Mouse (Mus musculus): ENCODE data around the gene Pip4k2a. TPM values are rescaled to one million over a fixed set of nuclear protein-coding genes. Genes with fewer than 3 reads are reported as not detected.

The Pip4k2a gene
- polyA plus RNA-seq, 1 experiment from 2014 or later, result 8.3 TPM

DNA sequence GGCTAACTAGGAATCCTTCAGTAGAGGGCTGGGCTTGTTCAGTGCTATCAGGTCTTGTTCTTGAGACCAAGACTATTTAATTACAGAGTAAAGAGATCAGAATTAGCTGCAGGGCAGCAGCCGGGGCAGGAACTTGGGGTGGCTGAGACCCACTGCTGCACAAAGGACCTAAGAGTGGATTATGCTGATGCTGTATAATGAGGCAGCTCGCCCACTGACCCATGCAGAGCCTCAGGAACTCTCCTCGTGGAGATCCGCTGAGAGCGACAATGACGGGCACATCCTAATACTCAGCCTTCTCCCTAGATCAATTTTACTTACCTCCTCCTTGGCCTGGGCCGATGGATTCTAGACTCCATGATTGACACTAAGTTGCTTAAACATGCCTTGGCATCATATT lies 64.5 kb downstream of the Pip4k2a start:
- Histone ChIP-seq H3K27ac (no peak overlapping the region), H3K36me3 (ENCODE audit: poor library complexity, severe bottlenecking) (no peaks in the 10 kb centered on the region), H3K27me3 (no peaks in the 10 kb centered on the region), H3K9me3 (replicated peaks) (no peaks in the 10 kb centered on the region), H3K4me2 (0 out of 2 replicates have a peak overlapping the region, but pooled peaks have one; percentile 1), H3K4me1 (peaks cover 17% of the 10 kb centered on the region), H3K4me3 (no peak overlapping the region), H3K9ac (no peak overlapping the region)
- 12% methylated on average over 7 of the region's 7 CpGs for WGBS
- peak; percentile 56 for ATAC-seq

DNA sequence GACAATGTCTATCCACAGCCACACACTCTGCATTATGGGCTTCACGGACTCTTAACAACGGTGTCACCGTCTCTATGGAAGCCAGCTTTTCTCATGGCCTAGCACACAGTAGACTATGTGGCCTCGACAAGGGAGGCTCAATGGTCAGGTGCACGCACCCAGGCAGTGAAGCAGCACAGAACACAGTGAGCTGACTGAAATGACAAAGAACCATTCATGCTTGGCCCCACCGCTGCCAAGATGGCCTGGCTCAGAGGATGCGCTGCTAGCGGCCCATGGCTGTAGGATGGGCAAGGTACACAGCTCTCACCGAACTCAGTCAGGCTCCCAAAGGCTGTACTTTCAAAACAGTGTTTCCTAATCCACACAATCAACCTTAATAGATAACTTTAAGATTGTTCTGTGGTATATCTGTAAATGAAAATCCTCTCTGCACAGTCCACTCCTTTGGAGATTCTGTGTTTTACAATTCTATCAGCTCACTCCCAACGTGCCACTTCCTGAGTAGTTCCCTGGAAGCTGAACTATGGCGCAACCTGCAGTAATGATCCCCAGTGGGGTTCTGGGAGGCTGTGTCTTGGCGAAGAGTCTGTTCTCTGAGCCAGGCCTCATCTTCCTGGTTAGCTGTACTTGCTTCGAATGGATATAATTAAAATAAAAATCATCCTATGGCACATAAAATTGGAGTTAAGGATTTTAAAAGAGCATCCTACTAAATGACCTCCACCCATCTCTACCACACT lies 67.4 kb downstream of the Pip4k2a start:
- Histone ChIP-seq H3K27ac (no peak overlapping the region), H3K4me1 (peaks cover 11% of the 10 kb centered on the region), H3K9ac (no peak overlapping the region), H3K36me3 (ENCODE audit: poor library complexity, severe bottlenecking) (no peaks in the 10 kb centered on the region), H3K27me3 (no peaks in the 10 kb centered on the region), H3K9me3 (replicated peaks) (no peaks in the 10 kb centered on the region), H3K4me3 (no peak overlapping the region), H3K4me2 (no peak overlapping the region)
- WGBS, result 85% methylated on average over 13 of the region's 13 CpGs
- no peak for ATAC-seq

DNA sequence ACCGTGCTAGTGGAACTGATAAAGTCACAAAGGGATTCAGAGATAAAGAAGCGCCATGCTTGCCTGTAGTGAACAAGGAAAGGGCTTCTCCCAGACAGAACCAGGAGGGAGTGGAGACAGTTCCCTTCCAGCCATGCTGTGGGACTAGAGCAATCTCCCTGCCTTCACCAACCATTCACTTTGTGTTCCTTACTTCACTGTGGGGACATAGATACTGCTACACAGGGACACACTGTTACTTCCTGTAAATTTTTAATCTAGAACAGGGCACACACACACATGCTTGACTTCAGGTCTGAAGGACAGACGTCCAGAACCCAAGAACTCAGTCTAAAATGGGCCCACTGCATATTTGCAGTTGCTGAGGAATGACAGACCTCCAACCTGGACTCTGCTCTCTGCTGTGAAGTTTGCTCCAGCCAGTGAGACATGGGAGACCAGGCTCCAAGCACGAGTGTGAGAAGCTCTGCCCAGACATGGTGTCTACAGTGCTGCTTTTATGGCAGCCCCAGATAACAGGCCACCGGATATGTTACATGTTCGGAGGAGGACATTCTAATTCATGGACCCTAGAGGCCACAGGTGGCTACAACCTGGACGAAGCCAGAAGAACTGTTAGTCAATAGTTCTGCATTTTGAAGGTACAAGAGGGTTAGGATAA lies 69.2 kb downstream of the Pip4k2a start:
- WGBS, result 86% methylated on average over 7 of the region's 7 CpGs
- H3K4me2 ChIP-seq, result no peak overlapping the region
- no peak overlapping the region for H3K9ac ChIP-seq
- peaks cover 14% of the 10 kb centered on the region for H3K4me1 ChIP-seq
- H3K4me3 ChIP-seq, result no peak overlapping the region
- no peaks in the 10 kb centered on the region for H3K9me3 ChIP-seq (replicated peaks)
- no peak for ATAC-seq
- H3K27me3 ChIP-seq, result no peaks in the 10 kb centered on the region
- H3K27ac ChIP-seq, result no peak overlapping the region
- H3K36me3 ChIP-seq (ENCODE audit: poor library complexity, severe bottlenecking), result no peaks in the 10 kb centered on the region

DNA sequence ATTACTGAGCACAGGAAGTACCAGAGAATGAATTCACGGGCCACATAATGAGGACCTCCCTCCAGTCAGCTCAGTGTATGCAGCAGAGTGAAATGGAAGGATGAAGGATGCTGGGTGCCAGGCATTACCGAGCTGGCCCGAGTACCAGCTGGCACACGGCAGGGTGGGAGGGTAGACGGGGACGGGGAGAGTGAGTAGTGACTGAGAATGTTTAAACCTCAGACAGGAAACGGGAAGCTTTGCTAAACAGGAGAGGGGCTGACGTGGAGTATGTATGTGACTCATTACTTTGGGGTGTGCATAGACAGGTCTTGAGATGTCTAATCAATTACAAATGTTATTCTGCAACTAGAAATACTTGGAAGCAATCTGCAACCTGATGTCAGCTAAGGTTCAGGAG lies 69.7 kb downstream of the Pip4k2a start:
- H3K9ac ChIP-seq, result no peak overlapping the region
- H3K4me3 ChIP-seq, result no peak overlapping the region
- ATAC-seq, result no peak
- H3K4me2 ChIP-seq, result no peak overlapping the region
- H3K36me3 ChIP-seq (ENCODE audit: poor library complexity, severe bottlenecking), result no peaks in the 10 kb centered on the region
- peaks cover 8% of the 10 kb centered on the region; the same call in 1 of the 2 replicates for H3K4me1 ChIP-seq
- 82% methylated on average over 8 of the region's 8 CpGs for WGBS
- no peaks in the 10 kb centered on the region for H3K27me3 ChIP-seq
- no peaks in the 10 kb centered on the region for H3K9me3 ChIP-seq (replicated peaks)
- no peak overlapping the region for H3K27ac ChIP-seq

DNA sequence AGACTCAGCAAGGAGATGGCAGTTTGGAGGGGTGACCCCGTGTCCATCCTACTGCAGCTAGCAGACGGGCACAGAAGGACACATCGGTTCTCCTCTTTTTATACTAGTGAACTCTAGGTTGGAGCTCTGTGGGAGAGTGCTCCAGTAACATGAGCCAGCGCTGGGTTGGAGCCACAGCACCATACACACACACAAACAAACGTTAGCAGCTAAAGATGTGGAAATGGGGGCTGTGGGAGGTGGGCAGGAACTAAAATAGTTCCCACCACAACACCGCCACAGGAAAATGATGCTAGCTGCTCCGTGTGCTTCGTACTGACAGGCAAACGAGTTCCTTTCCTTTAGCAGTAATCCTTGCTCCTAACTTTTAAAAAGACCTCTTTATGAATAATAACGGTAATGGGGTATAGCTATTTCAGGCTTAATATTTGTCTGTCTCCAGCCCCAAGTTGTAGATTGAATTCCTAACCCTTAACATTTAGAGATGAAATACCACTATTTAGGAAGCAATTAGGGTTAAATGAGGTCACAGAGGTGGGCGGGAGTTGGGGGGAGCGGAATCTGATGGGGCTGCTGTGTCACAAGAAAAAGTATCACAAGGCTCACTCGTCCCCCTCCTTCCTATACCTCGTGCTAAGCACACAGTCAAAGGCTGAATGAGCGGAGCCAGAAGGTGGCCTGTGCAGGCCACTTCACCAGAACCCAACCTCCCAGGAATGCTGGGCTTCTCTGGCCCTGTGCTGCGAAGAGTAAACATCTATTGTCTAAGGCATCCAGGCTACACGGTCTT lies 73.9 kb downstream of the Pip4k2a start:
- no peak for ATAC-seq
- no peak overlapping the region for H3K4me3 ChIP-seq
- H3K9ac ChIP-seq, result no peak overlapping the region
- no peak overlapping the region for H3K4me2 ChIP-seq
- H3K27ac ChIP-seq, result no peak overlapping the region
- 45% methylated on average over 17 of the region's 17 CpGs for WGBS
- H3K36me3 ChIP-seq (ENCODE audit: poor library complexity, severe bottlenecking), result no peaks in the 10 kb centered on the region
- H3K9me3 ChIP-seq (replicated peaks), result no peaks in the 10 kb centered on the region
- peaks cover 7% of the 10 kb centered on the region; the same call in 1 of the 2 replicates for H3K4me1 ChIP-seq
- no peaks in the 10 kb centered on the region for H3K27me3 ChIP-seq

DNA sequence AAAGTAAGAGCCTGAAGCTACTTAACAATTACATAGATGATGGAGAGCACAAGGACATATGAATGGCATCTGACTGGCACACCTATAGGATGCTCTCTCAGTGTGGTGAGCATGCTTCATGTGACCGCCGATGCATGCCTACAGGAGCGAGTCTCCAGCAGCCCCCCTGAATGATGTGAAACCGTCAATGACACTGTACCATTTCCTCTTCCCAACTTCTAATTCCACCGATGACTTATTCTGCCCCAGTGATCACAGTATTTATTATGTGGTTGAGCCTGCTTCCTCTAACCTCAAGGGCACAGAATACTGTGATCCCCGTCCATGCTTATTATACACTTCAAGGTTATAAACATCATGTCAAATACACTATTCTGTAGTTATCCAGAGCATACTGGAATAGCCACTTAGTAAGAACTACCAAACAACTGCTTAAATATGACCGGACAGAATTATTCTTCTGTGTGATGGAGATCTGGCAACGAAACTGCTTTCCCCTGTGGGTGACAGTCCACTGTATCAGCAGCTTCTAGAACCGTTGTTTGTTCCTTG lies 74.8 kb downstream of the Pip4k2a start:
- Histone ChIP-seq H3K9ac (no peak overlapping the region), H3K27me3 (no peaks in the 10 kb centered on the region), H3K4me3 (no peak overlapping the region), H3K27ac (no peak overlapping the region), H3K4me1 (peaks cover 7% of the 10 kb centered on the region; the same call in 1 of the 2 replicates), H3K9me3 (replicated peaks) (no peaks in the 10 kb centered on the region), H3K36me3 (ENCODE audit: poor library complexity, severe bottlenecking) (no peaks in the 10 kb centered on the region), H3K4me2 (no peak overlapping the region)
- no peak for ATAC-seq
- 84% methylated on average over 9 of the region's 9 CpGs for WGBS

DNA sequence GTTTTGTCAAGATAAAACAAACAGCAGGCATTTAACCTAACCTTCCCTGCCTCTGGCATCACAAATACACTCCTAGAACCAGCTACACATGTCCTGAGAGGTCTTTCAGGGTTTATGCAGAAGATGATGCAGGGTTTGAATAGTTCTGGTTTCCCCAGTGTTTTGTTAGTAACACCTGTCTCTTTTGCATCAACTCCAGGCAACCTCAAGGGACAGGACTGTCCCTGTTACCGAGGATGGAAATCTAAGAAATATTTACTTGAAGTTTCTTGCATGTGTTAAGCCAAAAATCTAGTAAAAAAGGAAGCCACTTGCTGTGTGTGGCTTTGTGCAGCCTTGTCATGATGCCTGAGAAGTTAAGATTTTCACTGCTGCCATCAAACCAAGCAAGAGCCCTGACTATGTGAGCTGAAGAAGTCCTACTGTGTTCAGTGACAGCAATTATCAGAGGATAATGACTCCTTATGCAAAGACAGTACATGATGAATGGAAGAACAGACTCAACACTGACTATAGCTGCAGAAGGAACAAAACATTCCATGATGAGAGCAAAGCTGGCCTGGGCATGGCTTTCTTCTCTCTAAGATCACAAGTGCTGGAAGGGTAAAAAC lies 76.3 kb downstream of the Pip4k2a start:
- no peak for ATAC-seq
- peaks cover 7% of the 10 kb centered on the region; the same call in 1 of the 2 replicates for H3K4me1 ChIP-seq
- no peak overlapping the region for H3K4me3 ChIP-seq
- H3K27me3 ChIP-seq, result no peaks in the 10 kb centered on the region
- H3K9ac ChIP-seq, result no peak overlapping the region
- no peaks in the 10 kb centered on the region for H3K9me3 ChIP-seq (replicated peaks)
- H3K4me2 ChIP-seq, result no peak overlapping the region
- WGBS, result 65% methylated on average over 1 of the region's 1 CpGs
- H3K36me3 ChIP-seq (ENCODE audit: poor library complexity, severe bottlenecking), result no peaks in the 10 kb centered on the region
- no peak overlapping the region for H3K27ac ChIP-seq

DNA sequence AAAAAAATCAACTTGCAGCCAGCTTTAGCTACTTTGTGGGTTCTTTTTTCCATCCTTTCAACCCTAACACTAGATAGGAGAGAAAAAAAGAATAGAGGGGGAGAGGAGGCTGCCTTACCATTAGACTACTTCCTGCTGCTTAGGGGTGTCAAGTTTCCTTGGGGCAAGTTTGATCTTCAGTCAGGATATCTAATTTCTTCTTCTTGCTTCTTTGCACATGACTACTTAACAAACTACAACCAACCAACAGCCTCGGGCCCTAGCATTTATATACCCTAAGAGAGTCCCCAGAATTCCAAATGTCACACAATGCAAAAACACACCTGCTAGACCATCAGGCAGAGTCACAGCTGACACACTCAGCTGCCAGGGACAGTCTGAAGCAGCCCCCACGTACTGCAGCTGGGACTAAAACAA lies 77.5 kb downstream of the Pip4k2a start:
- Histone ChIP-seq H3K4me2 (no peak overlapping the region), H3K4me1 (peaks cover 5% of the 10 kb centered on the region; the same call in 1 of the 2 replicates), H3K9me3 (replicated peaks) (no peaks in the 10 kb centered on the region), H3K4me3 (no peak overlapping the region), H3K36me3 (ENCODE audit: poor library complexity, severe bottlenecking) (no peaks in the 10 kb centered on the region), H3K27me3 (no peaks in the 10 kb centered on the region), H3K27ac (no peak overlapping the region), H3K9ac (no peak overlapping the region)
- WGBS, result 30% methylated on average over 2 of the region's 2 CpGs
- ATAC-seq, result no peak

DNA sequence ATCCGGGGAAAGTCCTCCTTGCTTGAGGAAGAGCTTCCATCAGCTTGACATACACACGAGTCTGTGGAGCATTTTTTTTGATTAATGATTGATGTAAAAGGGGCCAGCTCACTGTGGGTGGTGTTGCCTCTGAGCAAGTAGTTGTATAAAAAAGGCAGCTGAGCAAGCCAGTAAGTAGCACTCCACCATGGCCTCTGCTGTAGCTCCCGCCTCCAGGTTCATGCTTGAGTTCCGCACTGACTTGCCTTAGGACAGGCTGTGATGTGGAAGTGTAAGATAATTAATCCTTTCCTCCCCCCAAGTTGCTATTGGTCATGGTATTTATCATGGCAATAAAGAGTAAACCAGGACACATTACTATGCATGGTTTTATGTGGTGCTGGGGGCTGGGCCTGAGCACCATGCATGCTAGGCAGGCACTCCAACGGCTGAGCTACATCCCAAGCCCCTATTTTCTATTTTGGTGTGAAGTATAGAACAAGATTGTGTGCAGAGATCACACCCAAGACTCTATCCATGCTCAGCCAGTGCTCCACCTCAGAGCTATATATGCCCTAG lies 78.0 kb downstream of the Pip4k2a start:
- H3K36me3 ChIP-seq (ENCODE audit: poor library complexity, severe bottlenecking), result no peaks in the 10 kb centered on the region
- no peaks in the 10 kb centered on the region for H3K9me3 ChIP-seq (replicated peaks)
- WGBS, result 74% methylated on average over 5 of the region's 5 CpGs
- H3K27ac ChIP-seq, result no peak overlapping the region
- H3K4me1 ChIP-seq, result peaks cover 4% of the 10 kb centered on the region; the same call in 1 of the 2 replicates
- H3K4me2 ChIP-seq, result no peak overlapping the region
- ATAC-seq, result no peak
- H3K9ac ChIP-seq, result no peak overlapping the region
- no peak overlapping the region for H3K4me3 ChIP-seq
- H3K27me3 ChIP-seq, result no peaks in the 10 kb centered on the region

DNA sequence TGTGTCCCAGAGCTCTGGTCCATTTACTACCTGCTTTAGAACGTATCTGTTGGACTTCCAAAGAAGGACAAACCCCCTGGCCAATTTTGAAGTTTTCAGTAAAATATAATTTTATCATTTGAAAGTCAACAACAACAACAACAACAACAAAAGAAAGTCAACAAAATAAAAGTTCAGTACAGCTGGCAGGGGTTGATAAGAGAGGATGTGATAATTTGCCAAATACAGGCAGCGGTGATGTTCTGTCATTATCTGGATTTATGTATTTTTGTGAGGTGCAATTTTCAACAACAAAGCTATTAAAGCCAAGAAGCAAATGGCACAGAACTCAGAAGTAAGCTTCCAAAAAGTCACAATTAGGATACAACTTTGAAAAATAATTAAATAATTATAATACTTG lies 80.1 kb downstream of the Pip4k2a start:
- Histone ChIP-seq H3K4me1 (peaks cover 10% of the 10 kb centered on the region; the same call in 1 of the 2 replicates), H3K36me3 (ENCODE audit: poor library complexity, severe bottlenecking) (no peaks in the 10 kb centered on the region), H3K27ac (no peak overlapping the region), H3K9ac (no peak overlapping the region), H3K27me3 (no peaks in the 10 kb centered on the region), H3K4me3 (no peak overlapping the region), H3K4me2 (no peak overlapping the region), H3K9me3 (replicated peaks) (no peaks in the 10 kb centered on the region)
- 95% methylated on average over 2 of the region's 2 CpGs for WGBS
- ATAC-seq, result no peak

DNA sequence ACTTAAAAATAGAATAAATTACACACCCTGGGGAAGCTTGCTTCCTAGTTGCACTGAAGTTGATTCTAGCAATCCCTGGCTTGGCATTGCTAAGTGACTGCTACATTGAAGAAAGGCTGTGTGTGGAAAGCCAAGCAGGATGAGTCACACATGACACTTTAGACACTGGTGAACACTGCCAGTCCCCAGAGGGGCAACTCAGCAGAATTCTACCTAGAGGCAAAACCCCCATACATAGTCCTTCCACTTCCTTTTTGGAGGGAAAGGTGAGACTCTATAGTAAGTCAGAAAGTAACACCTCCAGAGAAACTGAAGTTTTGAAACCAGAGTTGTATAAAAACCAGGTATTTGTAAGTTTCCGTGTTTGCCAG lies 80.6 kb downstream of the Pip4k2a start:
- H3K27me3 ChIP-seq, result no peaks in the 10 kb centered on the region
- WGBS, result 91% methylated on average over 1 of the region's 1 CpGs
- no peaks in the 10 kb centered on the region for H3K9me3 ChIP-seq (replicated peaks)
- no peak for ATAC-seq
- peaks cover 10% of the 10 kb centered on the region; the same call in 1 of the 2 replicates for H3K4me1 ChIP-seq
- no peak overlapping the region for H3K27ac ChIP-seq
- no peak overlapping the region for H3K4me3 ChIP-seq
- H3K36me3 ChIP-seq (ENCODE audit: poor library complexity, severe bottlenecking), result no peaks in the 10 kb centered on the region
- no peak overlapping the region for H3K9ac ChIP-seq
- no peak overlapping the region for H3K4me2 ChIP-seq
